27 mouse cellular contexts compared by ENCODE assay signal in genomic region chr10:12430399-12430798, GRCm38 (mm10).
"Had no signal": no experiment of that assay in that cellular context is flagged by ENCODE, and none has a peak within 500 bp of the region (broad histone marks: within the 10 kb centered on the region; RNA-seq: fewer than 3 reads in every experiment).

No protein-coding gene starts in this region.

- H3K4me3 ChIP-seq: gastrocnemius, adult 2 months; hindbrain, embryonic 10.5 days; hindbrain, embryonic 12.5 days; intestine, embryonic 15.5 days; layer of hippocampus, adult 2 months; left cerebral cortex, adult 2 months; limb, embryonic 10.5 days; limb, embryonic 12.5 days; liver, embryonic 13.5 days; liver, embryonic 15.5 days had no signal

- H3K4me2 ChIP-seq: hindbrain, embryonic 12.5 days; hindbrain, embryonic 14.5 days; intestine, embryonic 15.5 days; limb, embryonic 12.5 days; liver, embryonic 11.5 days; liver, embryonic 13.5 days; liver, embryonic 15.5 days had no signal

- H3K27me3 ChIP-seq: hindbrain, embryonic 12.5 days; intestine, embryonic 15.5 days; limb, embryonic 12.5 days; liver, embryonic 13.5 days; liver, embryonic 15.5 days had no signal

- H3K36me3 ChIP-seq: hindbrain, embryonic 10.5 days; hindbrain, embryonic 12.5 days; intestine, embryonic 15.5 days; limb, embryonic 10.5 days; liver, embryonic 13.5 days; liver, embryonic 15.5 days had no signal

- ATAC-seq: forebrain, embryonic 16.5 days; hindbrain, embryonic 16.5 days; inflammation-experienced regulatory T-cells, adult 6 months; intestine, embryonic 15.5 days; intestine, postnatal 0 days; liver, postnatal 0 days had no signal

- DNase-seq: gastrocnemius, adult 2 months; gastrocnemius, postnatal 10 days; gastrocnemius, postnatal 25 days; heart, postnatal 4 days; kidney, adult 18-20 months; kidney, adult 8-10 months; kidney, postnatal 10 days; kidney, postnatal 25 days; kidney, postnatal 4 days; liver; liver, embryonic 13.5 days; liver, postnatal 0 days; lung, adult 2 months had no signal

- H3K4me1 ChIP-seq: hindbrain, embryonic 10.5 days; hindbrain, embryonic 12.5 days; intestine, embryonic 15.5 days; limb, embryonic 10.5 days; limb, embryonic 12.5 days; liver, embryonic 13.5 days; liver, embryonic 15.5 days had no signal

- H3K27ac ChIP-seq: gastrocnemius, adult 2 months; hindbrain, embryonic 10.5 days; hindbrain, embryonic 12.5 days; hindbrain, embryonic 14.5 days; intestine, embryonic 15.5 days; layer of hippocampus, adult 2 months; left cerebral cortex, adult 2 months; limb, embryonic 10.5 days; limb, embryonic 12.5 days; liver, embryonic 13.5 days; liver, embryonic 15.5 days had no signal

- H3K9ac ChIP-seq: hindbrain, embryonic 12.5 days; hindbrain, embryonic 14.5 days; intestine, embryonic 15.5 days; limb, embryonic 12.5 days; liver, embryonic 13.5 days; liver, embryonic 15.5 days; liver, postnatal 0 days had no signal

- H3K9me3 ChIP-seq: hindbrain, embryonic 10.5 days; hindbrain, embryonic 12.5 days; intestine, embryonic 15.5 days; limb, embryonic 10.5 days; limb, embryonic 12.5 days; liver, embryonic 13.5 days; liver, embryonic 15.5 days had no signal
